Comparison of ENCODE assay signal across 23 mouse cellular contexts in the genomic region with DNA sequence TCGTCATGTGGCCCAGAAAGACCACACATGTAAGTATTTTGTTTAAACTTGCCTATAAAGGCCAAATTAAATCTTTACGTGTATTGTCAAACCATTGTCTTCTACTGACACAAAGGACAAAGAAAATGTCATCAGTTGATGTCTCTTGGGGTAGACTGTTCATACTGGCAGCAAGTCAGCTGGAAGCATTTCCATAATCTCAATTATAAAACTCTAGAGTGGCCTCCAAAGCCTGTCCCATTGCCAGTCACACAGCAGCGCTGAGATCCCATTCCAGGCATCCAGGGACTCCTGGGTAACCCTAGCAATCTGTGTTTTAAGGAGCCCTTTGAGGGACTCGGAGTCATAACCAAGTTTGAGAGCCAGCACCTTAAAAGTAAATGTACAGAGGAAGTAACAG. TPM values are rescaled to one million over a fixed set of nuclear protein-coding genes. Genes with fewer than 3 reads are reported as not detected.
DNase-seq lines count a peak whose midpoint lies in the region; ATAC-seq and TF ChIP-seq lines count a peak whose summit lies in the region.
"Had no signal": no experiment of that assay in that cellular context is flagged by ENCODE, and none has a peak within 500 bp of the region (broad histone marks: within the 10 kb centered on the region; RNA-seq: fewer than 3 reads in every experiment).

No protein-coding gene starts in this region.

- no peak for TF ChIP-seq CTCF in lung, embryonic 14.5 days (IDR thresholded peaks at IDR 0.05; ENCODE audit: low read depth)

- peaks cover 13% of the 10 kb centered on the region for H3K4me1 ChIP-seq in hindbrain, embryonic 16.5 days (ENCODE audit: control insufficient read depth, insufficient read depth, low read depth, low read length)
- 0 out of 2 replicates have a peak, but pooled peaks cover 6% of the 10 kb centered on the region for H3K4me1 ChIP-seq in hindbrain, embryonic 14.5 days (replicated peaks; ENCODE audit: control insufficient read depth, insufficient read depth, low read length)
- 0 out of 2 replicates have a peak, but pooled peaks cover 4% of the 10 kb centered on the region for H3K4me1 ChIP-seq in lung, embryonic 14.5 days (ENCODE audit: insufficient read depth)
- peaks cover 26% of the 10 kb centered on the region for H3K4me1 ChIP-seq in brown adipose tissue, adult 24 weeks (ENCODE audit: control insufficient read depth, insufficient read depth, insufficient read length, low read length)
- H3K4me1 ChIP-seq: embryonic facial prominence, embryonic 10.5 days; midbrain, embryonic 15.5 days had no signal

- WGBS in hindbrain, embryonic 16.5 days, result 46% methylated on average over 4 of the region's 4 CpGs
- 49% methylated on average over 4 of the region's 4 CpGs for WGBS in hindbrain, embryonic 14.5 days
- WGBS in lung, embryonic 14.5 days, result 81% methylated on average over 4 of the region's 4 CpGs

- no peak overlapping the region for H3K4me3 ChIP-seq in hindbrain, embryonic 16.5 days (ENCODE audit: low read length)
- no peak overlapping the region for H3K4me3 ChIP-seq in hindbrain, embryonic 14.5 days (replicated peaks; ENCODE audit: low read length)
- H3K4me3 ChIP-seq in lung, embryonic 14.5 days (ENCODE audit: low read depth, low read length), result no peak overlapping the region
- no peak overlapping the region for H3K4me3 ChIP-seq in brown adipose tissue, adult 24 weeks (ENCODE audit: insufficient read depth, low read depth, low read length)
- H3K4me3 ChIP-seq: embryonic facial prominence, embryonic 10.5 days; forebrain, embryonic 15.5 days; liver, embryonic 13.5 days; midbrain, embryonic 15.5 days; myocyte; neural tube, embryonic 13.5 days had no signal

- no peaks in the 10 kb centered on the region for H3K36me3 ChIP-seq in hindbrain, embryonic 16.5 days (ENCODE audit: control insufficient read depth, insufficient read depth, low read length)
- H3K36me3 ChIP-seq in hindbrain, embryonic 14.5 days (replicated peaks; ENCODE audit: control insufficient read depth, insufficient read depth), result no peaks in the 10 kb centered on the region; the same call in 1 of the 2 replicates
- H3K36me3 ChIP-seq in lung, embryonic 14.5 days (ENCODE audit: insufficient read depth), result no peaks in the 10 kb centered on the region
- H3K36me3 ChIP-seq: embryonic facial prominence, embryonic 10.5 days; forebrain, embryonic 15.5 days; midbrain, embryonic 15.5 days had no signal

- H3K9me3 ChIP-seq in hindbrain, embryonic 16.5 days (ENCODE audit: control insufficient read depth, low read length), result no peaks in the 10 kb centered on the region
- no peaks in the 10 kb centered on the region for H3K9me3 ChIP-seq in hindbrain, embryonic 14.5 days (ENCODE audit: control insufficient read depth, low read length)
- H3K9me3 ChIP-seq in lung, embryonic 14.5 days (ENCODE audit: low read depth, low read length), result no peaks in the 10 kb centered on the region
- H3K9me3 ChIP-seq: embryonic facial prominence, embryonic 10.5 days; forebrain, embryonic 15.5 days; liver, embryonic 13.5 days; midbrain, embryonic 15.5 days; neural tube, embryonic 13.5 days had no signal

- ATAC-seq in hindbrain, embryonic 16.5 days, result peak; percentile 26; the same call in 1 of the 2 replicates
- ATAC-seq in hindbrain, embryonic 14.5 days (ENCODE audit: low FRiP score), result no peak
- ATAC-seq in lung, embryonic 14.5 days (ENCODE audit: insufficient read depth), result no peak
- no peak for ATAC-seq in megakaryocyte progenitor cell, adult 5-6 weeks (replicated peaks; ENCODE audit: poor library complexity)
- ATAC-seq: activated CD4-positive, CD25-positive, alpha-beta regulatory T cell, adult 4 months; forebrain, embryonic 15.5 days; midbrain, embryonic 15.5 days had no signal

- DNase-seq in cerebellum, adult 9-10 months, result peak; percentile 50
- no peak for DNase-seq in cerebellum, postnatal 36 days
- DNase-seq in hindbrain, embryonic 14.5 days (ENCODE audit: low spot score), result no peak
- DNase-seq in lung, embryonic 14.5 days, result no peak
- no peak for DNase-seq in lung, postnatal 14 days
- DNase-seq: adrenal gland, adult 8-10 months; gastrocnemius, postnatal 25 days; heart, postnatal 4 days; layer of hippocampus, adult 9-11 months; liver, embryonic 13.5 days; lung, postnatal 10 days; retina, postnatal 1 day; right cerebral cortex, postnatal 25 days; spleen, adult 18-20 months had no signal

- H3K27me3 ChIP-seq in hindbrain, embryonic 16.5 days (replicated peaks; ENCODE audit: control insufficient read depth, insufficient read depth, low read length), result no peaks in the 10 kb centered on the region
- no peaks in the 10 kb centered on the region for H3K27me3 ChIP-seq in hindbrain, embryonic 14.5 days (ENCODE audit: control insufficient read depth, insufficient read depth, low read length)
- no peaks in the 10 kb centered on the region for H3K27me3 ChIP-seq in lung, embryonic 14.5 days (ENCODE audit: insufficient read depth, low read length)
- H3K27me3 ChIP-seq: forebrain, embryonic 15.5 days; liver, embryonic 13.5 days; midbrain, embryonic 15.5 days; neural tube, embryonic 13.5 days had no signal

- H3K4me2 ChIP-seq in hindbrain, embryonic 16.5 days (ENCODE audit: low read length), result no peak overlapping the region
- no peak overlapping the region for H3K4me2 ChIP-seq in hindbrain, embryonic 14.5 days (replicated peaks)
- H3K4me2 ChIP-seq in lung, embryonic 14.5 days, result no peak overlapping the region
- H3K4me2 ChIP-seq: forebrain, embryonic 15.5 days; liver, embryonic 13.5 days; midbrain, embryonic 15.5 days; neural tube, embryonic 13.5 days had no signal

- no peak overlapping the region for H3K27ac ChIP-seq in hindbrain, embryonic 16.5 days (ENCODE audit: low read depth, low read length)
- no peak overlapping the region for H3K27ac ChIP-seq in hindbrain, embryonic 14.5 days
- H3K27ac ChIP-seq in lung, embryonic 14.5 days (ENCODE audit: low read depth), result peak overlapping the region; percentile 69; the same call in 1 of the 2 replicates
- peak overlapping the region; percentile 69 for H3K27ac ChIP-seq in brown adipose tissue, adult 24 weeks (replicated peaks; ENCODE audit: low read depth, low read length)
- H3K27ac ChIP-seq: embryonic facial prominence, embryonic 10.5 days; forebrain, embryonic 15.5 days; liver, embryonic 13.5 days; midbrain, embryonic 15.5 days; neural tube, embryonic 13.5 days had no signal

- H3K9ac ChIP-seq in hindbrain, embryonic 16.5 days (ENCODE audit: low read depth, low read length), result no peak overlapping the region
- H3K9ac ChIP-seq in hindbrain, embryonic 14.5 days, result no peak overlapping the region
- H3K9ac ChIP-seq in lung, embryonic 14.5 days, result no peak overlapping the region
- H3K9ac ChIP-seq: forebrain, embryonic 15.5 days; liver, embryonic 13.5 days; midbrain, embryonic 15.5 days; neural tube, embryonic 13.5 days had no signal

RNA-seq across cellular contexts. Expression of gene Atp8a1, which starts 48.9 kb away (rescaled TPM):
- polyA plus RNA-seq in hindbrain, embryonic 16.5 days (2015; fragmentation: Nextera tagmentation; extraction: Ambion mirVana), result 50.8 and 55.2 TPM in 2 replicates
- 77.3 and 80.6 TPM in 2 replicates for polyA plus RNA-seq in hindbrain, embryonic 14.5 days (2014; fragmentation: Nextera tagmentation; extraction: Ambion mirVana)
- 44.5 and 48.4 TPM in 2 replicates for polyA plus RNA-seq in lung, embryonic 14.5 days (2014; fragmentation: Nextera tagmentation; extraction: Ambion mirVana)
- 17.3 and 20.9 TPM in 2 replicates for polyA plus RNA-seq in brown adipose tissue, adult 24 weeks (2012; ENCODE audit: insufficient read depth, insufficient read length, missing spikeins)
- total RNA-seq in megakaryocyte progenitor cell, adult 5-6 weeks (2015), result 47.8 and 66.9 TPM in 2 replicates
- 32.0 and 37.8 TPM in 2 replicates for total RNA-seq in megakaryocyte progenitor cell, adult 5-6 weeks (2017)

Comparison
In these comparisons a context has a peak if more than half of its experiments do, and no peak if none do; other contexts are left out.
1. H3K27ac ChIP-seq: peak in lung, embryonic 14.5 days (single experiment) and brown adipose tissue, adult 24 weeks (single experiment); none in hindbrain, embryonic 16.5 days (single experiment) and hindbrain, embryonic 14.5 days (single experiment).